Mouse (Mus musculus) hindbrain, postnatal 0 days (tissue): ENCODE measurements around the gene Ppfia4. TPM values are rescaled to one million over a fixed set of nuclear protein-coding genes. Genes with fewer than 3 reads are reported as not detected.

Experiments
- ATAC-seq: fragments of 200-750 bp; cut with Nextera tagmentation; 2 replicates; pipeline ENCODE4 v1.8.0; 2017; ENCODE audit warnings: mild to moderate bottlenecking, moderate TSS enrichment, moderate library complexity
- DNase-seq: peaks from one replicate; pipeline ENCODE4 v3.0.0-alpha.2; 2015; ENCODE audit warnings: low spot score
- H3K27ac ChIP-seq: fragments of 300-500 bp; sonication (generic); 2 replicates; pipeline ENCODE4 v1.5.1; 2014; ENCODE audit warnings: mild to moderate bottlenecking
- H3K27me3 ChIP-seq: fragments of 300-500 bp; sonication (generic); 2 replicates; pipeline ENCODE4 v1.6.1; 2014; ENCODE audit warnings: low read length, mixed read lengths; ENCODE audit not compliant: insufficient read depth
- H3K36me3 ChIP-seq: fragments of 300-500 bp; sonication (generic); 2 replicates; pipeline ENCODE4 v1.6.1; 2014; ENCODE audit warnings: low read length, mixed read lengths; ENCODE audit not compliant: insufficient read depth
- H3K4me1 ChIP-seq: fragments of 300-500 bp; sonication (generic); 2 replicates; pipeline ENCODE4 v1.6.1; 2014; ENCODE audit warnings: antibody characterized with exemption, low read length, mixed read lengths; ENCODE audit not compliant: insufficient read depth
- H3K4me2 ChIP-seq: fragments of 300-500 bp; sonication (generic); 2 replicates; pipeline ENCODE4 v1.6.1; 2014; ENCODE audit warnings: low read depth, mild to moderate bottlenecking, low read length, moderate library complexity, mixed read lengths
- H3K4me3 ChIP-seq: fragments of 300-500 bp; sonication (generic); 2 replicates; pipeline ENCODE4 v1.5.1; 2014; ENCODE audit warnings: low read length
- H3K9ac ChIP-seq: fragments of 300-500 bp; sonication (generic); replicated peaks from 2 replicates; pipeline ENCODE4 v1.6.1; 2014; ENCODE audit warnings: mild to moderate bottlenecking, low read length, moderate library complexity, mixed read lengths
- H3K9me3 ChIP-seq: fragments of 300-500 bp; sonication (generic); 2 replicates; pipeline ENCODE4 v1.6.1; 2016; ENCODE audit warnings: low read length, mixed read lengths
- CTCF ChIP-seq: IDR thresholded peaks from 2 replicates; pipeline ENCODE4 v1.5.1; 2016; ENCODE audit warnings: antibody characterized with exemption, control low read depth, low read depth
- WGBS: fragments of 180-500 bp; shearing (Covaris S2); extraction: QIAGEN DNeasy Blood & Tissue Kit; methylation state at CpG from one replicate; pipeline ENCODE4 v1.1.7; 2014; 5-methylcytosine and 5-hydroxymethylcytosine counted together
- polyA plus RNA-seq: library from polyadenylated mRNA; unstranded; fragments of >200 nt; fragmentation: Nextera tagmentation; extraction: Ambion mirVana; gene quantifications from 2 replicates; pipeline ENCODE4 v1.2.1, GENCODE M21; 2015
- total RNA-seq: library from RNA; depleted of rRNA; stranded (reverse); fragments of >200 nt; gene quantifications from 2 replicates; pipeline ENCODE4 v1.2.3, GENCODE M21; 2014

Gene Ppfia4
- total and polyA plus RNA-seq, 2 experiments from 2014 or later: 31.6 to 46.5 TPM

DNA sequence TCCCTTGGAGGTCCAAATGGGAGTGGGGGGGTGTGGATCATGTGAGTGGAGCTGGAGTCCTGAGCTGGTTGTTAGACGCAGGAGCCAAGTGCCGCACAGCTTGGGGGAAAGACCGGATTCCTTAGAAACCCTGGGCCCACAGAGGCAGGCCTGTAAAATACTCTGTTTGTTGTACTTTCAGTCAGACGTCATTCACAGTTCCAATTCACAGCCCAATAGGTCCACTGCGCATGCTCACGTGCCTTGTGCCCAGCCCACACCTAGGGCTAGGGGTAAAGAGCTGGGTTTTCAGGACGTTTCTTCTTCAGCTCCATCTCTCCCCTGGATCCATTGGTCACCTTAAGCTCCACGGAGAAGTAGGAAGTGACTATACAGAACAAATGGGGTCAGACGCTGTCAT, 40.1 kb downstream of the Ppfia4 start:
- no peaks in the 10 kb centered on the region for H3K9me3 ChIP-seq
- no peak for ATAC-seq
- no peak for DNase-seq
- H3K27me3 ChIP-seq: no peaks in the 10 kb centered on the region
- no peak for TF ChIP-seq CTCF
- H3K36me3 ChIP-seq: no peaks in the 10 kb centered on the region
- H3K4me2 ChIP-seq: no peak overlapping the region
- no peaks in the 10 kb centered on the region for H3K4me1 ChIP-seq
- no peak overlapping the region for H3K9ac ChIP-seq
- no peak overlapping the region for H3K4me3 ChIP-seq
- WGBS: 44% methylated on average over 9 of the region's 9 CpGs
- H3K27ac ChIP-seq: no peak overlapping the region

DNA sequence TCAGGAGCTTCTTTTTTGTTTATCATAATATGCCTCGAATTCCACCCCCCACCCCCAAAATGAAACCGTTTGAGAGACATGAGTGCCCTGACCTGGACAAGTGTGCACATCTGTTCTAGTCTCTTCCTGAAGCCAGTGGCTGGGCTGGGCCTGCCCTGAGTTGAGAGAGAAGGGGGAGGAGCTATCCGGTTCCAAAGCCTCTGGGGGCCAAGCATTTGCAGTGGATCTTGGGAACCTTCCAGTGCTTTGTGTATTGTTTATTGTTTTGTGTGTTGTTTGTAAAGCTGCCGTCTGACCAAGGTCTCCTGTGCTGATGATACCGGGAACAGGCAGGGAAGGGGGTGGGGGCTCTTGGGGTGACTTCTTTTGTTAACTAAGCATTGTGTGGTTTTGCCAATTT, 40.7 kb downstream of the Ppfia4 start:
- Histone ChIP-seq H3K36me3 (no peaks in the 10 kb centered on the region), H3K9me3 (no peaks in the 10 kb centered on the region), H3K4me3 (no peak overlapping the region), H3K27ac (no peak overlapping the region), H3K4me2 (no peak overlapping the region), H3K4me1 (no peaks in the 10 kb centered on the region), H3K27me3 (no peaks in the 10 kb centered on the region), H3K9ac (no peak overlapping the region)
- DNase-seq (no peak), ATAC-seq (no peak)
- TF ChIP-seq CTCF: no peak
- 19% methylated on average over 5 of the region's 5 CpGs for WGBS

DNA sequence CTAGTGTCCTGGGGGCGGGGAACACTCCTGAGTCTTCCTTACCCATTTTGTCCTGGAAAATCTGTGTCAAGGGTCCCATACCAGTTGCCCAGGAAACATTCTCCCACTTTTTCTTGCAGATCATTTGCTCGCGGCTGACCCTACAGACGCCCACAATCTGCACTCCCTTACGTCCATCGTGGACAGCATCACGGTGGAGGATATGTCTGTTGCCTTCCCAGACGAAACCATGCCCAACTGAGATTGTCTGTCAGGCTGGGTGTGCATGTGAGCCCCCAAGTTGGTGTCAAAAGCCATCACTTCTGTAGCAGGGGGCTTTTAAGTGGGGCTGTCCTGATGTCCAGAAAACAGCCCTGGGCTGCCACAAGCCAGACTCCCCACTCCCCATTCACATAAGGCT, 41.2 kb downstream of the Ppfia4 start:
- no peak overlapping the region for H3K4me3 ChIP-seq
- H3K36me3 ChIP-seq: no peaks in the 10 kb centered on the region
- H3K9ac ChIP-seq: no peak overlapping the region
- ATAC-seq (no peak), DNase-seq (no peak)
- TF ChIP-seq CTCF: no peak
- no peak overlapping the region for H3K27ac ChIP-seq
- no peaks in the 10 kb centered on the region for H3K27me3 ChIP-seq
- H3K4me1 ChIP-seq: no peaks in the 10 kb centered on the region
- 76% methylated on average over 8 of the region's 8 CpGs for WGBS
- H3K4me2 ChIP-seq: no peak overlapping the region
- no peaks in the 10 kb centered on the region for H3K9me3 ChIP-seq

DNA sequence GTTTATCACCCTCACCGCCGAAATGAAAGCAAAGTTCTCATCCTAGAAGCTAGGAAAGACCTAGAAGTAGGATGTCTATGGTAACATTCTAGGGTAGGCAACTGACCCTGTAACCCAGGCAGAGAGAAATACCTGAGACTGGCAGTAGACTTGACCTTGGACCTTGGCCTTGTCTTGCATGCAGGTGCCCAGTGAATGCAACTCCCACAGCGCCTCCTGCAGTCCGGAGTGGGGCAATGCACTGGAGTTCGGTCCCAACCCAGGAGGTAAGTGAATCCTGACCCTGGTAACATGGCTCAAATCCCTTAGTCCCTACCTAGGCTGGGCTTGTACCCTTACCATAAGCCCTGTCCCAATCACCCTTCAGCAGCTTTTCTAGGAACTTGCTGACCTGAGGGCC, 41.8 kb downstream of the Ppfia4 start:
- no peak for ATAC-seq

DNA sequence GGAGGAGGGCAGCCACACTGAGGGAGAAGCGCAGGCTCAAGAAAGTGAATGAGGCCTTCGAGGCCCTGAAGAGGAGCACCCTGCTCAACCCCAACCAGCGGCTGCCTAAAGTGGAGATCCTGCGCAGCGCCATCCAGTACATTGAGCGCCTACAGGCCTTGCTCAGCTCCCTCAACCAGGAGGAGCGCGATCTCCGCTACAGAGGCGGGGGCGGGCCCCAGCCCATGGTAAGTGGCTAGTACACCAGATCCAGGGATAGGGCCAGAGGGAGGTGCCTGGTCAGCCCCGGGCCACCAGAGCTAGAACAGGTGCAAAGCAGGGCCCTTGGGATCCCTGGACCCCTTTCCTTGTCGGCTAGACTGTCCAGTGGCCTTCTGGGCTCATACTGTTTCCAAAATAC, 42.4 kb downstream of the Ppfia4 start:
- ATAC-seq (0 out of 2 replicates have a peak, but pooled peaks have one; percentile 2), DNase-seq (no peak)
- 94% methylated on average over 13 of the region's 13 CpGs for WGBS
- no peak overlapping the region for H3K4me3 ChIP-seq
- TF ChIP-seq CTCF: no peak
- no peaks in the 10 kb centered on the region for H3K4me1 ChIP-seq
- H3K4me2 ChIP-seq: no peak overlapping the region
- H3K9me3 ChIP-seq: no peaks in the 10 kb centered on the region
- no peaks in the 10 kb centered on the region for H3K27me3 ChIP-seq
- H3K9ac ChIP-seq: no peak overlapping the region
- no peaks in the 10 kb centered on the region for H3K36me3 ChIP-seq
- H3K27ac ChIP-seq: no peak overlapping the region

More for the DNA sequence above, 41.8 kb downstream of the Ppfia4 start:
- no peak overlapping the region for H3K4me3 ChIP-seq
- peak; percentile 48 for TF ChIP-seq CTCF
- no peaks in the 10 kb centered on the region for H3K9me3 ChIP-seq
- H3K36me3 ChIP-seq: no peaks in the 10 kb centered on the region
- H3K9ac ChIP-seq: no peak overlapping the region
- no peak overlapping the region for H3K4me2 ChIP-seq
- no peaks in the 10 kb centered on the region for H3K4me1 ChIP-seq
- WGBS: 75% methylated on average over 5 of the region's 5 CpGs
- H3K27ac ChIP-seq: no peak overlapping the region
- no peaks in the 10 kb centered on the region for H3K27me3 ChIP-seq
- no peak for DNase-seq

DNA sequence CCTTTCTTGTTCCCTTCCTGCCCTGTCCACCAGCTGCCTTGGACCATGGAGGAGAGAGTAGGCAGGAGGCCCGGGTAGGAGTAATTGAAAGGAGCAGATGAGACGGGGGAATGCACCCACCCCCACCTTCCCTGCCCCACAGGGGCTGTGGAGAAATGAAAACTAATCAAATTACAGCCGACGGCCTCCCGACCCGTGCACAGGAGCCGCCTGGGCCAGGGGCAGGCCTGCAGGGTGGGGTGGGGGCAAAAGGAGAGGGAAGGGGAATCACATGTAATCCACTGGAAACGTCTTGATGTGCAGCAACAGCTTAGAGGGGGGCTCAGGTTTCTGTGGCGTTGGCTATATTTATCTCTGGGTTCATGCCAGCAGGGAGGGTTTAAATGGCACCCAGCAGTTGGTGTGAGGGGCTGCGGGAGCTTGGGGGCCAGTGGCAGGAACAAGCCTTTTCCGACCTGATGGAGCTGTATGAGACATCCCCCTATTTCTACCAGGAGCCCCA, 43.1 kb downstream of the Ppfia4 start, which contains the start of gene Myog:
Gene Myog (plus strand): TSS at position 392 of the 502 bp plus-strand sequence.
- no peaks in the 10 kb centered on the region for H3K9me3 ChIP-seq
- DNase-seq (no peak), ATAC-seq (no peak)
- 44% methylated on average over 11 of the region's 11 CpGs for WGBS
- no peak within 1 kb of the TSS for H3K9ac ChIP-seq
- no peaks in the 10 kb centered on the region for H3K36me3 ChIP-seq
- H3K4me1 ChIP-seq: no peaks in the 10 kb centered on the region
- H3K4me2 ChIP-seq: no peak within 1 kb of the TSS
- no peak for TF ChIP-seq CTCF
- H3K27me3 ChIP-seq: no peaks in the 10 kb centered on the region
- H3K27ac ChIP-seq: no peak within 1 kb of the TSS
- H3K4me3 ChIP-seq: no peak within 1 kb of the TSS

DNA sequence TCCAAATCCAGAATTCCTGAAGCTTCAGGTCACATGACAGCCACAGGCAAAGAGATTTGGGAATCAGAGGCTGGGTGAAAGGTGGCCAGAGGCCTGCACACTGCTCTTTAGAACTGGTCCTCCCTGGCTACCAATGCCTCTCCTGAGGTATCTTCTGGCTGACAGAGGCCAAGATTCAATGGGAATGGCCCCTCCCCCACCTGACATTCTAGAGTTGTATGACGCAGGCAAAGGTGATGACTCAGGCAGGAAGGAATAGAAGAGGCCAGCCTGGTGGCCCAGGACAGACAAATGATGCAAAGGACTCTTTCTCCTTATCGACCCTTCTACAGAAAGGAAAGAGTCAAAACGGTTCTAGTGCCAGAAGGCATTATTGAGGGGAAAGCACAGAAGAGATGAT, 44.5 kb downstream of the Ppfia4 start:
- no peak for TF ChIP-seq CTCF
- DNase-seq: no peak
- Histone ChIP-seq H3K27ac (no peak overlapping the region), H3K9ac (no peak overlapping the region), H3K36me3 (no peaks in the 10 kb centered on the region), H3K4me3 (no peak overlapping the region), H3K27me3 (no peaks in the 10 kb centered on the region), H3K9me3 (no peaks in the 10 kb centered on the region), H3K4me2 (no peak overlapping the region), H3K4me1 (no peaks in the 10 kb centered on the region)
- WGBS: 74% methylated on average over 3 of the region's 3 CpGs
- no peak for ATAC-seq
